Comparison of ENCODE assay signal across 43 mouse cellular contexts in the genomic region with DNA sequence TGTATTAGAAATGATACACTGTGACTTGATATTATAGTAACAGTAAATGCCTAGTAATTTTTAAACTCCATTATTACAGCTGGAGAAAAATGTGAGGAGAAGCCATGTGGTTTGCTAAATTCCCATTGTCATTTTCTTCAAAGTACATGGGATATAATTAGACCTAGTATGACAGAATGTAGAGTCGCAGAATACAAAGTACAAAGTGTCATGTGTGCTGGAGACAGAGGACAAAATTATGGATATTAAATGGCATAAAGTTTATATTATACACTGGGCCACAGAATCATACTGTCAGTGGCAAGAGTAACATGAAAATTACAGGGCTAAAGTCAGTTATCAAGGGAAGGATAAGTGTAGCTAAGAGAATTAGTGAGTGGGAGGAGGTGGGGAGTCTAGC. TPM values are rescaled to one million over a fixed set of nuclear protein-coding genes. Genes with fewer than 3 reads are reported as not detected.
"Had no signal": no experiment of that assay in that cellular context is flagged by ENCODE, and none has a peak within 500 bp of the region (broad histone marks: within the 10 kb centered on the region; RNA-seq: fewer than 3 reads in every experiment).

No protein-coding gene starts in this region.

- H3K4me1 ChIP-seq: heart, embryonic 12.5 days; hindbrain, embryonic 10.5 days; hindbrain, embryonic 12.5 days; intestine, embryonic 15.5 days; limb, embryonic 13.5 days; limb, embryonic 15.5 days; liver, embryonic 12.5 days had no signal

- H3K36me3 ChIP-seq: heart, embryonic 12.5 days; hindbrain, embryonic 10.5 days; hindbrain, embryonic 12.5 days; intestine, embryonic 15.5 days; limb, embryonic 13.5 days; limb, embryonic 15.5 days; liver, embryonic 12.5 days had no signal

- H3K27me3 ChIP-seq: heart, embryonic 12.5 days; hindbrain, embryonic 12.5 days; intestine, embryonic 15.5 days; limb, embryonic 13.5 days; limb, embryonic 15.5 days; liver, embryonic 12.5 days had no signal

- DNase-seq: gastrocnemius, postnatal 10 days; gastrocnemius, postnatal 36 days; heart, adult 11 months; heart, adult 2 months; heart, postnatal 10 days; heart, postnatal 4 days; kidney, adult 18-20 months; kidney, adult 8-10 months; kidney, postnatal 10 days; kidney, postnatal 25 days; layer of hippocampus, adult 9-11 months; layer of hippocampus, postnatal 36 days; left cerebral cortex, postnatal 4 days; lung, adult 18-20 months had no signal

- H3K9ac ChIP-seq: heart, embryonic 12.5 days; hindbrain, embryonic 12.5 days; hindbrain, embryonic 14.5 days; intestine, embryonic 15.5 days; limb, embryonic 13.5 days; limb, embryonic 15.5 days; liver, embryonic 12.5 days; liver, embryonic 14.5 days had no signal

- H3K9me3 ChIP-seq: heart, embryonic 12.5 days; hindbrain, embryonic 10.5 days; hindbrain, embryonic 12.5 days; intestine, embryonic 15.5 days; limb, embryonic 13.5 days; limb, embryonic 15.5 days; liver, embryonic 12.5 days had no signal

- H3K27ac ChIP-seq: heart, adult 2 months; hindbrain, embryonic 10.5 days; hindbrain, embryonic 12.5 days; hindbrain, embryonic 14.5 days; intestine, embryonic 15.5 days; limb, embryonic 13.5 days; limb, embryonic 15.5 days; liver, embryonic 12.5 days; liver, embryonic 14.5 days had no signal

- ATAC-seq: hindbrain, embryonic 16.5 days; inflammation-experienced regulatory T-cells, adult 6 months; intestine, embryonic 15.5 days; intestine, postnatal 0 days; liver, embryonic 12.5 days had no signal

- H3K4me2 ChIP-seq: heart, embryonic 12.5 days; hindbrain, embryonic 12.5 days; hindbrain, embryonic 14.5 days; intestine, embryonic 15.5 days; limb, embryonic 13.5 days; limb, embryonic 15.5 days; liver, embryonic 12.5 days had no signal

- H3K4me3 ChIP-seq: heart, adult 2 months; heart, embryonic 12.5 days; hindbrain, embryonic 10.5 days; hindbrain, embryonic 12.5 days; intestine, embryonic 15.5 days; limb, embryonic 13.5 days; limb, embryonic 15.5 days; liver, embryonic 12.5 days had no signal

RNA-seq across cellular contexts. Expression of a gene that starts 24.7 kb away (rescaled TPM):
- total RNA-seq: heart, adult 2 months; heart, postnatal 10 days; heart, postnatal 25 days; heart, postnatal 4 days; layer of hippocampus, adult 18-20 months; layer of hippocampus, adult 8-10 months; layer of hippocampus, postnatal 14 days; layer of hippocampus, postnatal 36 days; left cerebral cortex, adult 18-20 months; left cerebral cortex, adult 8-10 months; left cerebral cortex, postnatal 10 days; left cerebral cortex, postnatal 25 days; left cerebral cortex, postnatal 4 days; liver, adult 2 months had no signal
- polyA plus RNA-seq: gonadal fat pad, adult 2 months; heart, adult 2 months; heart, embryonic 12.5 days; heart, embryonic 14.5 days; heart, embryonic 16.5 days; hindbrain, embryonic 10.5 days; hindbrain, embryonic 12.5 days; hindbrain, embryonic 14.5 days; hindbrain, embryonic 16.5 days; inflammation-experienced regulatory T-cells, adult 6 months; intestine, embryonic 15.5 days; intestine, postnatal 0 days; kidney, embryonic 14.5 days; kidney, embryonic 16.5 days; large intestine, adult 2 months; limb, embryonic 11.5 days; limb, embryonic 13.5 days; limb, embryonic 15.5 days; liver, adult 2 months; liver, embryonic 12.5 days; liver, embryonic 14.5 days; liver, embryonic 16.5 days had no signal

RNA-seq across cellular contexts. Expression of a gene that starts 30.3 kb away (rescaled TPM):
- polyA plus RNA-seq: inflammation-experienced regulatory T-cells, adult 6 months had no signal
